Mouse (Mus musculus) gastrocnemius, adult 18-20 months (tissue): ENCODE measurements around the gene Hapln2. TPM values are rescaled to one million over a fixed set of nuclear protein-coding genes. Genes with fewer than 3 reads are reported as not detected.

Experiments
- DNase-seq: peaks from one replicate; pipeline ENCODE4 v3.0.0; 2021; ENCODE audit warnings: low spot score
- long read RNA-seq, 2 experiments: library from polyadenylated mRNA; stranded (forward); transcript quantifications; one replicate each; pipeline ENCODE4 v2.0.0; 2021
- total RNA-seq, 2 experiments: library from RNA; stranded (reverse); gene quantifications; 2 replicates each; pipeline ENCODE4 v1.2.3; 2021

Hapln2 gene
- total RNA-seq, result not detected
- long read RNA-seq, experiment 1, result 0 reads
- long read RNA-seq, experiment 2, result 0 reads

GRCm38 (mm10) chr3:88027434-88028186 lies at the start of gene Hapln2:
TSS of gene Hapln2 (minus strand) at chr3:88027583.
- DNase-seq, result no peak

- DNase-seq, result no peak
Measured at GRCm38 (mm10) chr3:88074766-88075165, 47.4 kb upstream of the Hapln2 start.

- DNase-seq, result no peak
Measured at GRCm38 (mm10) chr3:88074351-88074750, 47.0 kb upstream of the Hapln2 start.

DNA sequence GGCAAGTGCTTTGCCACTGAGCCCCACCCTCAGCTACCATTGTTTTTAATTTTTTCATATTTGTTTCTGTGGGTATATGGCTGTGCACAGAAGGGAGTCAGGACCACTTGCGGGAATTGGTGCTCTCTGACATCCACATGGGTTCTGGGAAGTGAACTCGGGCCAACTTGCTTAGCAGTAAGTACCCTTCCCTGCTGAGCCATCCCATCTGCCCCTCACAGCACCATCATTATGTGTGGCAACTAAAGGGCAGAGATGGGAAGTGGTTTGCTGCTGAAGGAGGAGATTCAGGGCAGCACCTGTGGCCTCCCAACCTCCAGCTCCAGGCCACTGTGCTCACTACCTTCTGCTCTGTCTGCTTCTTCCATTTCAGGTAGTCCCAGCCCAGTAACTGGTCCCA lies 46.2 kb upstream of the Hapln2 start:
- no peak for DNase-seq

DNA sequence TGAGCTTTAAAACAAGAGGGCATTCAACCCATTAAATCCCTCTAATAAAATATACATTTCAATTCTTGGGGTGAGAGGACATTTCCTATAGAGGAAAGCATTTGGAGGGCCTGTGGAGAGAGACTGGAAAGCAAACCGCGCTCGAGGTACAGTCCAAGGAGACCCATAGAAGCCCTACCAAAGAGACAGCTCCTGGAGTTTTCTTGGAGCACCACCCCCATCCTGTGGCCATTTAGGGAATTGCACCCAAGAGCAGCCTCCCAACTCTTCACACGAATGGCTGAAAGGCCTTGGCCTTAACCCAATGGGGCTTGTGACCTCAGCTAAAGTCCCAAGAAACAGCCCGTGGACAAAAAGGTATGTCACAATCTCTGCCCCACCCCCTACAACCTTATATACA lies 44.4 kb upstream of the Hapln2 start:
- DNase-seq, result peak; percentile 91

DNA sequence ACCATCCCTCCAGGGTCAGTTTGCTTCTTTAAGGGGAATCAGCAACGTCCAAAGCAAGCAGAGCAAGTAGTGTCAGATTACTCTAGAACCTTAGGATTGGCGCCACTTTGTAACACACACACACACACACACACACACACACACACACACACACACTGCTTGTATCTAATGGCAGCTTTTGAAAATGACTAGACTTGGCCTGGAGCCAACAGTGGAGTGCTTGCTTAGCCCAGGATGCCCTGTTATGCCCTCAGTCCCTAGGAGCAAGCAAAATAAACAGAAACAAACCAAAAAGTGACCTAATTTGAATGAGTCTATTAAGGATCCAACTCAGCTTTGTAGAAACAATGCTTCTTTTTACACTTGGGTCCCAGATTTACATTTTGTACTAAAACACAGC lies 41.0 kb upstream of the Hapln2 start:
- no peak for DNase-seq

GRCm38 (mm10) chr3:88057902-88058696 lies 30.7 kb upstream of the Hapln2 start, which contains the start of gene Naxe:
TSS of gene Naxe (minus strand) at chr3:88058495.
- peak; percentile 80 for DNase-seq

DNA sequence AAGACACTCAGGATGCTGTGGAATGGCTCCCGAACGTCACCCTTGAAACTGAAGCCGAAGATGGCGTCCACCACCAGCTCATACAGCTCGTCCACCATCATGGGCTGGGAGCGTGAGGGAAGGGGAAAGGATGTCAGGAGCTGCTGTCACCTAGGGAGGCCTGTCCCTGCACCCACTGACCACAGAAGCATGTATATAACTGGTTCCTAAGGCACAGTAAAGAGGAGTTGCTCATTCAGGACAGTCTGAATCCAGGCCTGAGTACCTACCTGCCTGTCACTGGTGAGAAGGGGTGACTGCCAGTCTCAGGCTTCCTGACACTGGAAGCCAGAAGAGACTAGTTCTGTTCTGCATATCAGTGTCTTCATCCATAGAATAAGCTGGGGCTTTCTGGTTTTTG lies 29.6 kb upstream of the Hapln2 start:
- DNase-seq, result no peak

GRCm38 (mm10) chr3:88049532-88049931 lies 22.1 kb upstream of the Hapln2 start:
- no peak for DNase-seq

DNA sequence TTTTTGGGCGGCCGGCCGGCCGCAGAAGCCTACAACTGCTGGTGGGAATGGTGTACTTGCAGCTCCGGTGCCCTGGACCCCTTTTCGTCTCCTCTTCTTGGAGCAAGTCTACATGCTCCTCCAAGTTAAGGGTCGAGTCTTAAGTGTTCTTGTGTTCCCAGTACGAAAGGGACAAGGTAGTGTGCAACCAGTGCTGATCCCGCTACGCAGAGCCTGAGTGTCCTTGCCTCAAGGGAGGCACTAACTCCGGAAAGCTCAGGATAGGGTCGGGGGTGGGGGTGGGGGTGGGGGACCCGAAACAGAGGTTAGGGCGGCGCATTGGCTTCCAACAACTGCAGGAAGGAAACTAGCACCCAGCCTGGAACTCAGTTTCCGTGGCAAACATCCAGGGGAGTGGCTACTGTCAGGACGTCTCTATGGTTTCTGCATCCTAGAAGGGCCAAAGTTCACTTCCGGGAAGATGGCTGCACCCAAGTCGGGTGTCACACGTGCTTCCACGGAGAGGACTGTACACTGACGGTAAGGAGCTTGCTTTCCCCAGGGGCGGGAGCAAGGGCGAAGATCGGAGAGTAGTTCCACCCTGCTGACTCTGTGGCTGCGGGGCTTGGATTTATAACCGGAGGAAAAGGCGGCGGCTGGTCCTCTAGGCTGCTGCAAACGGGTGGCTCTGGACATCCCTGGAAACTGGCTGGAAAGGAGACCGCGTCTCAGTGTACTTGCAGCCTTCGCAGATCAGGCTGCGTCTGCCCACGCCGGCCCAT lies 15.5 kb upstream of the Hapln2 start, which contains the start of gene Gpatch4:
Gene Gpatch4, plus strand, starts transcription at position 448 of the 761 bp plus-strand sequence.
- DNase-seq, result peak; percentile 95

DNA sequence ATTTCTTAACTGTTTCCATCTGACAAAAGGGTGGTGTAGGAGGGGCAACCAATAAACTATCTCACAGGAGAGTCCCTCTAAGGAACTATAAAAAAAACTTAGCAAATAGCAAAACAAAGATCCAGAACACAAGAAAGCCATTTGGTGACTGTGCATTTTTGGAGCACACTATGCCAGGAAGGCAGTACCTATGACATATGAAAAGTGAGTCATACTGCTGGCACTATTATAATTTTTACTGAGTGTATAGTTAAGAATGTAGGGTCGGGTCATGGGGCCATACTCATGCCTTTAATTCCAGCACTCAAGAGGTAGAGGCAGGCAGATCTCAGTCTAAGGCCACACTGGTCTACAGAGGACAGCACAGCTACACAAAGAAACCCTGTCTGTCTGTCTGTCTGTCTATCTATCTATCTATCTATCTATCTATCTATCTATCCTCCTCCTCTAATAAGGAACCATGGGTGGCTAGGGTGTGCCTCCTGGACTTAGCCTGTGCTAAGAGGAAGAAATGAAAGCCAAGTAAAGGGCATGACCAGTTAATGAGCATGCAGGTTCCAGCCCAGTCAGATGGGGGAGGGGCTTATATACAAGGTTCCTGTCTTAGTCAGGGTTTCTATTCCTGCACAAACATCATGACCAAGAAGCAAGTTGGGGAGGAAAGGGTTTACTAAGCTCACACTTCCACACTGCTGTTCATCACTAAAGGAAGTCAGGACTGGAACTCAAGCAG lies 8.3 kb upstream of the Hapln2 start:
- DNase-seq, result no peak

- no peak for DNase-seq
Measured at GRCm38 (mm10) chr3:88033506-88033905, 6.1 kb upstream of the Hapln2 start.

DNA sequence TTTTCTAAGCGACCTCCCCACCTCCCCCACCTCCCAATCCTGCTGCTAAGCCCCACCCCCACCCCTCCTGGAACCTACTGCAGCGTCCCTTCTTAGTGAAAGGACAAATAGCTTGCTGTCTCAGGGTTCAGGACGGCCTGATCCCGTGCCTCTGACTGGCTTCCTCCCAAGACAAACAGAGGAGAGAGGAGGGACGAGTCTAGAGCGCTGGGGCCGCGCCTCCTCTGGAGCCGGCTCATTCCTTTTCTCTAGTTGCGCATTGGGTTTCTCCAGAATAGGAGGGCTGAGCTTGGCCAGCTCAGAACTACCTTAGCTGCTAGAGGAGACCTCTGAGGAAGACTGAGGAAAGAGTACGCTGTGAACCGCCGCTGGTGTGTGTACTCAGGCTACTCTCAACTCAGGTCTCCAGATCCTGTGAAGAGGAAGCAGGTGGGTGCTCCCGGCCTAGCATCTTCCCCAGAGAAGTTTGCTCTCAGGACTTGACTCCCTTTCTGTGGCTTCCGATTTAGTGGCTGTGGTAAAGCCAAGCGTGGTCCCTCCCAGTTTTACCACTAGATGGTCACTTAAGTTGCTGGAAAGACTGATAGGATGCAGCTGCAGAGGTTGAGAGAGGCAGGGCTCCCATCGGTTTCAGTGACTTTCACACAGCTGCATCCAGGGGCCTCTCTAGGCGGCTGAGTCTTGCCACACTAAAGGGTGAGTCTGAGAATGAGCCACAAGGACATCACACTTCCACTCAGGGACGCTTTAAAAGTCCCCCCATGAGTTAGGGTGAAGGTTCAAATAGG lies 3.4 kb upstream of the Hapln2 start:
- DNase-seq, result peak; percentile 23

DNA sequence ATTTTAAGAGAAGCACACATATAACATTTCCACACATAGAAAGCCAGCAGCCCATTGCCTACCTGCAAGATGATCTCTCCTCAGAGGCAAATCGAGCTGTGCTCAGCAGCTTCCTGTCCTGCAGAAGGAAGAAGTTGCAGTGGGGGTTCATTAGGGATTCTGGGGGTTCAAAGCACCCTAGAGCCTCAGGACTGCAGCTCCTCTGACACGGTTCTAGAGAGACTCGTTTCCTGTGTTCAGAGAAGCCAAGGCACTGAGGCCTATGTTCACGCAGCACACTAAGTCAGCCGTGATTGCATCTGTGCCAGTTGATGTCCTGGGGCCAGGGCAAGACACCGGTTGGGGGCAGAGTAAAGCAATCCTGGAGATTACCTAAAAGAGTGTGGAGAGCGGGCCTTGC lies 560 bp downstream of the Hapln2 start:
- DNase-seq, result no peak

DNA sequence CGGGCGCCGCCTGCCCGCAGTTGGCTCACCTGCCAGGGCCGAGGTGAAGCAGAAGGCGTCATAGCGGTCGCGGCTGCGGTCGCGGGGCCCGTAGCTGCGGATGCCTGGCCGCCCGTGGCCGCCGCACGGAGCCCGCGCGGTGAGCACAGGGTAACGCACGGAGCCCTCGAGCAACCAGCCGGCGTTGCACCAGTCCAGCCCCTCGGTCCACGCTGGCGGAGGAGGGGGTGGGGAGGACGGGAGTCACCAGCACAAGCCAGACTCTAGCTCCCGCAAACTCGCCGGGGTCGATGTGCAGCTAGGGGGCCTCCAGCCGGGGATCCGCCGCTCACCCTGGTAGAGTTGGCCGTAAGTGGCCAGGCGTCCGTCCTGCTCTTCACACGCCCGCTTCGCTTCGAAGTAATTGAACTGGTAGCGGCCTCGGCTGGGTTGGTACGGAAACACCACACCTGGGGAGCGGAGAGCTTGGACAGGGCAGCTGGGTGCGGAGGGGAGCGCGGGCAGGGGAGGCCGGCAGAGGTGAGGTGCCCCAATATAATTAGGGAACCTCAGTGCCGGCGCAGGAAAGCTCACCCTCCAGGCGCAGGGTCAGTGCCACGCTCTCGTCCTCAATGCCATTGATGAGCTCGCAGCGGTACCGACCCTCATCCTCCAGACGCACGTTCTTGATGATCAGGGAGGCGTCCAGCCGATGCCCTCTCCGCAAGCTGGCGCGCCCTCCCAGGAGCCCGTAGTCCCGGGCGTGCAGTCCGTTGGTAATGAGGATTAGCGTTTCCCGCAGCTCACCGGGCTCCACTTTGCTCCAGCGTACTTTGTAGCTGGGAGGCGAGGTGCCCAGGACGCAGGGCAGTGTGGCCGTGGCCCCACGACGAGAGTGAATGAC lies 4.0 kb downstream of the Hapln2 start:
- DNase-seq, result no peak

DNA sequence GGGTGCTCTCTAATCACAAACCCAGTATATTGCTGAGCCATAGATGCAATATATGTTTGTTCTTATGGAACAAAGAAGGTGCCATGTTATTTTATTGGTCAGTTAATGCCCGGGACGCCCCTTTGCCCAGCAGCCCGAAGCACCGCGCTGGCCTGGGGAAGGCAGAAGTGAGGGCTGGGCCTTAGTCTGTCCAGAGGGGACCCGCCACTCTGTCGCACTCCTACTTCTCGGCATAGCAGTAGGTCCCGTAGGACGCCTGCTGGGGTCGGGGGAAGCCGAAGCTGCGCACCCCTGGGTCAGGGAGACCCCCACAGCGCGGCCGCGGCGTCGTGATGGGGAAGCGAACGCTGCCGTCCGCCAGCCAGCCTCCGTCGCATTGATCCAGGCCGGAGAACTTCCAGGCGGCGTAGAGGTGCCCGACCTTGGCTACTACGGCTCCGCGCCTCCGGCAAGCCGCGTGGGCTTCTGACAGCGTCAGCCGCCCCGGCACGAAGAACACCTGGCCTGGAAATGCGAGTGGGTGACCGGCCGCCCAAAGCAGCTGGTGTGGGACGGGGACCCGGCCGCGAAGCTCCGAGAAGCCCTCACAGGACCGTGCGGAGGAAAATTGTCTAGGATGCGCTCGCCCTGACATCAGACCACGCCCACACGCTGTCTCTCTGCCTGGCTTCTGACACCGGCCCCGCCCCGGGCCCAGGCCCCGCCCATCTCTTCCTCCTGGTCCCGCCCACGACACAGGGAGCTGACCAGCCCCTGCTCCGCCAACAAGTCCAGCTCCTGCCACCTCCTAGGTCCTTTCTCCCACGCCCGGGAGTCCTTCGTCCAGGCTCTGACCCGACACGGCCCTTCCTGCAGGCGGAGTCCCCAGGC lies 4.8 kb downstream of the Hapln2 start:
- peak; percentile 90 for DNase-seq

- DNase-seq, result no peak
Measured at GRCm38 (mm10) chr3:88010634-88011265, 16.6 kb downstream of the Hapln2 start.
